Mouse (Mus musculus): ENCODE data around the gene Patz1. TPM values are rescaled to one million over a fixed set of nuclear protein-coding genes. Genes with fewer than 3 reads are reported as not detected.

Gene Patz1
- total and polyA plus RNA-seq, 3 experiments, result 29.5 to 37.4 (median 31.5) TPM

DNA sequence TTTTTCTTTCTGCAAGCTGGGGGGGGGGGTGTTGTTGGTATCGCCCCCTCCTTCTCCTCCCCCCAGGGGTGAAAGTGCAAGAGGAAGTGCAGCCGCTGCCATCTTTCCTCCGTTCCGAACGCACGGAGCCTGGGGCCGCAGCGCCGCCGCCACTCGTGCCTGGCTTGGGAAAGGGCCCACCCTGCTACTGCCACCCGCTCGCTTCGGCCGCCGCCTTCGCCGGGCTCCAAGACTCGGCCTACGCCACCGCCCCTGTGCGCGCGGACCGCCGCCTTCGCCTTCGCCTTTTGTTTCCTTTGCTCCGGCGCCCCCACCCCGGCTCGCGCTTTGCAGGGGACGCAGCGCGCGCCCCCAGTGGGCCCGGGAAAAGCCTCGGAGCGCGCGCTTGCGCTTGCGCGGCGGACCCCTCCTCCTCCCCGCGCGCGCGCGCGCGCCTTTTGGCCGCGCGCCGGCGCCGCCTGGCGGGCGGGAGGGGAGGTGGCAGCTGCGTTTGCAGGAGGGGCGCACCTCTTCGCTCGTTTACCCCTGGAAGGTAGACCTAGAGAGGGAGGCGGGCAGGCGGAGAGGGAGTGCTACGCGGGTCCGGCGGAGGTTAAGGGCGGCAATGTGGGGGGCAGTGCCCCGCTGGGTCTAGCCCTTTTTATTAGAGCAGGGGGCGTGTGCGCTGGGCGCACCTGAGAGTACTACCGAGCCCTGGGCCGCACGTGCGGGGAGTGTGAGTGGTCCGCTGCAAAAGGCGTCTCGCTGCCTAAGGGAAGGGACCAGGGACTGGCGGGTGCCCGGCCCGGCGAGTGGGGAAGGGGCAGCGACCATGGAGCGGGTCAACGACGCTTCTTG lies 1.3 kb downstream of the Patz1 start:
- Histone ChIP-seq H3K4me1 (ENCODE audit: control insufficient read depth in 1 of 2, insufficient read depth in 2 of 2) (peaks cover 5 to 45% of the 10 kb centered on the region in 2 experiments), H3K36me3 (replicated peaks in 1 of 2; ENCODE audit: control insufficient read depth in 1 of 2, insufficient read depth in 1 of 2, low read length in 1 of 2) (peaks cover 15 to 21% of the 10 kb centered on the region in 2 experiments), H3K27me3 (replicated peaks) (no peaks in the 10 kb centered on the region), H3K4me2 (ENCODE audit: insufficient read depth, low read depth, poor library complexity, severe bottlenecking) (peak overlapping the region; percentile 96), H3K4me3 (replicated peaks in 1 of 3; ENCODE audit: low read depth in 2 of 3, low read length in 2 of 3, poor library complexity in 1 of 3) (peak overlapping the region; percentile 79 to 85 (median 84)), H3K9me3 (replicated peaks; ENCODE audit: low read length) (no peaks in the 10 kb centered on the region), H3K79me2 (replicated peaks; ENCODE audit: control insufficient read depth, extremely low read depth, insufficient read depth, poor library complexity, severe bottlenecking) (peaks cover 31% of the 10 kb centered on the region), H3K27ac (ENCODE audit: insufficient read depth, low read depth) (peak overlapping the region; percentile 73), H3K9ac (ENCODE audit: insufficient read depth, low read depth) (peak overlapping the region; percentile 84)
- in situ Hi-C loops (cut with MboI; ENCODE audit: low pct_ligation_motif_present, low pct_unique_long_range_greater_than_20kb, low sequenced_read_pairs), result no loop called here
- TF ChIP-seq SIN3A (IDR thresholded peaks at IDR 0.05; ENCODE audit: low read length) (no peak; the same call in 1 of the 2 replicates), ELF1 (IDR thresholded peaks at IDR 0.05; ENCODE audit: low read depth, low read length) (peak; percentile 64; the same call in 1 of the 2 replicates), MXI1 (IDR thresholded peaks at IDR 0.05; ENCODE audit: low read depth, low read length) (peak; percentile 91), ZKSCAN1 (IDR thresholded peaks at IDR 0.05; ENCODE audit: borderline replicate concordance, low read depth, low read length) (no peak), HCFC1 (IDR thresholded peaks at IDR 0.05; ENCODE audit: low read depth, low read length) (peak; percentile 66; the same call in 1 of the 2 replicates), UBTF (IDR thresholded peaks at IDR 0.05; ENCODE audit: low read depth, low read length) (peak; percentile 43; the same call in 1 of the 2 replicates), NELFE (IDR thresholded peaks at IDR 0.05; ENCODE audit: low read depth, low read length) (peak; percentile 92), CHD2 (IDR thresholded peaks at IDR 0.05; ENCODE audit: low read length) (peak; percentile 69), POLR2A (IDR thresholded peaks at IDR 0.05; ENCODE audit: low read depth, low read length) (peak; percentile 88), MEF2A (IDR thresholded peaks at IDR 0.05; ENCODE audit: borderline replicate concordance, low read depth, low read length) (peak; percentile 24), BHLHE40 (IDR thresholded peaks at IDR 0.05; ENCODE audit: low read depth, low read length) (peak; percentile 94), TCF12 (IDR thresholded peaks at IDR 0.05; ENCODE audit: low read depth, low read length) (peak; percentile 73; the same call in 1 of the 2 replicates), USF2 (conservative IDR thresholded peaks at IDR 0.05; ENCODE audit: low read depth, low read length) (no peak), E2F4 (IDR thresholded peaks at IDR 0.05; ENCODE audit: insufficient replicate concordance, low read depth, low read length) (no peak), POLR2AphosphoS2 (IDR thresholded peaks at IDR 0.05; ENCODE audit: low read depth, low read length) (0 out of 2 replicates have a peak, but pooled peaks have one; percentile 51), ZC3H11A (IDR thresholded peaks at IDR 0.05; ENCODE audit: low read depth, low read length) (no peak), MAZ (IDR thresholded peaks at IDR 0.05; ENCODE audit: low read depth, low read length) (peak; percentile 97), MAX (IDR thresholded peaks at IDR 0.05; ENCODE audit: low read length) (peak; percentile 68; the same call in 1 of the 2 replicates), MYC (IDR thresholded peaks at IDR 0.05; ENCODE audit: low read depth, low read length) (peak; percentile 55; the same call in 1 of the 2 replicates), MAFK (IDR thresholded peaks at IDR 0.05; ENCODE audit: insufficient replicate concordance, low read length) (no peak), RCOR1 (conservative IDR thresholded peaks at IDR 0.05; ENCODE audit: low read depth, low read length) (no peak), ZMIZ1 (IDR thresholded peaks at IDR 0.05; ENCODE audit: low read depth, low read length) (peak; percentile 68; the same call in 1 of the 2 replicates), RAD21 (IDR thresholded peaks at IDR 0.05; ENCODE audit: low read depth, low read length) (peak; percentile 29), ZNF384 (IDR thresholded peaks at IDR 0.05; ENCODE audit: low read depth, low read length) (peak; percentile 78; the same call in 1 of the 2 replicates), CTCF (conservative IDR thresholded peaks at IDR 0.05 in 1 of 2, IDR thresholded peaks at IDR 0.05 in 1 of 2; ENCODE audit: low read depth in 2 of 2, low read length in 2 of 2) (peak; percentile 8 to 91; a peak in 2 of 4 replicates), KAT2A (IDR thresholded peaks at IDR 0.05; ENCODE audit: insufficient replicate concordance, low read length) (peak; percentile 50; the same call in 1 of the 2 replicates), NRF1 (IDR thresholded peaks at IDR 0.05; ENCODE audit: low read depth, low read length) (peak; percentile 90), SMC3 (IDR thresholded peaks at IDR 0.05; ENCODE audit: low read depth, low read length) (peak; percentile 77)
- DNase-seq (ENCODE audit: extremely low read depth), result peak; percentile 79
- dilution Hi-C loops (cut with MboI; ENCODE audit: extremely low pct_ligation_motif_present, extremely low pct_unique_long_range_greater_than_20kb, low sequenced_read_pairs), result no loop called here

Measured in CH12.LX (cell line).